Mouse (Mus musculus): Measurements from ENCODE around the gene Tmem86b.
A peak's percentile ranks its signal among the peaks of the same experiment; 100 is the strongest.
"Not testable (repeated sequence)": the region's sequence is repeated elsewhere in the genome, so short reads cannot be mapped to it uniquely, and the experiment has no call there.

The Tmem86b gene

DNA sequence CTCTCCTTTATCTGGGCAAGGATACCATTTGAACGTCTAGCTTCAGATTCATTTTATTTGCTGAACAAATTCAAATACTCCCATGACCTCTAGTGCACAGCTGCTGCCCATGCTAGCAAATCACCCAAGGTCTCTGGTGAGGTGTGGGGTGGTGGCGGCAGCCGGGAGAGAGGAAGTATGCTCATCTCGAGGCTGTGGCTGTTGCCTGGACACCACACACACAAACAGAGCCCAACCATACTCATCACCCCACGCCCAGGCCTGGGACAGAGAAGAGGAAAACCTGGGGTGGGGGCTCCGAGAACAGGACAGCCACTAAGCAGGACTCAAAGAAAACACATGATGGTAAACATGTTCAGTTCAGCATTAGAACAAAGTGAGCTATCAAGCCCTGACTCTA, 16.1 kb upstream of the Tmem86b start:
- DNase-seq: no peak

DNA sequence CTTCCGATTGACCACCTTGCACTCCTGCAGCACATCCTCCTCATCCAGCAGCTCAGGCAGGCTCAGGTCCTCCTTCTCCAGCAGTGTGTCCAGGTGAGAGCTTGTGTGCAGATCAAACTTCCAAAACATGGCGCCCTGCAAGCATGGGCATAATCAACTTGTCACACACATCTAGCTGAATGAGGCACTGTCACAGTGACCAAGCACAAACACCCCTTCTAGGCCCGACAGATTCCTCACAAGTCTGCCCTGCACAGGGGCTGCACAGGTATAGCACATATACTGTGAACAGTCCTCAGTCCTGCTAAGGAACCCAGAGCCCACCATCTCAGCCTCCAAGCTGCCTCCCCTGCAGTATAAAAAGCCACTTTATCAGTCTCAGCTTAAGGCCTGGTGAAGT, 15.6 kb upstream of the Tmem86b start:
- no peak for DNase-seq

DNA sequence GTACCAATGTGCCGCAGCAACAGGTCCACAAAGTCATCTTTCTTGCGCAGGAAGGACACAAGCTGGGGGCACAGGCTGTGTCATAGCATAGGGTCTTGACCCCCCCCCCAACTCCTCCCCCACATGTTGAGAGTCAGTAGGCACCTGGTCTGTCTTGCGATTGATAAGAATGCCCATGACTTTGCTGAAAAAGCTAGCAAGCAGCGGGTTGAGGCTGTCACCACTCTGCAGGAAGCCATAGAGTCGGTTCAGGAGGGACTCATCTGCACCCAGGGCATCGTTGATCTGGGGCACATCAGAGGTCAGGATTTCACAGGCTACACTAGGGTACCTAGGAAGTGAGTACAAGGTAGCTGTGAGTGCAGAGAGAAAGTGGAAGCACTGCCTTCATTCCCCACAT, 12.0 kb upstream of the Tmem86b start:
- DNase-seq: no peak

DNA sequence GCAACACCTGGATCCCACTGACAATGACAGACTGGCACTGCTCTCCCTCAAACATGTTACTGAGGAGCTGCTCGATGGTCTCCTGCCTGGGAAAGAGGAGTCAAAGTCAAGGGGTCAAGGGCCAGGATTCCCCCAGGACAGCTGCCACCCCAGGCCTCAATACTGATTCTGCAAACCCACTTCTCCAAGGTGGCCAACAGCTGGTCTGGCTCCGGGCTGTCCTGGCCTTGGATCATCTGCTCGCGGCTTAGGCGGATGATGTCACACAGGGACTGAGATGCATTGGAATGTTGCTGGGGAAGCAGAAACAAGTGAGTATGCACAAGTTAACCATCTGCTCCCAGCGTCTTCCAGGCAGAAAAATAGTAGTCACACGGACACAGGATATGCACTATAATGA, 10.7 kb upstream of the Tmem86b start:
- no peak for DNase-seq

DNA sequence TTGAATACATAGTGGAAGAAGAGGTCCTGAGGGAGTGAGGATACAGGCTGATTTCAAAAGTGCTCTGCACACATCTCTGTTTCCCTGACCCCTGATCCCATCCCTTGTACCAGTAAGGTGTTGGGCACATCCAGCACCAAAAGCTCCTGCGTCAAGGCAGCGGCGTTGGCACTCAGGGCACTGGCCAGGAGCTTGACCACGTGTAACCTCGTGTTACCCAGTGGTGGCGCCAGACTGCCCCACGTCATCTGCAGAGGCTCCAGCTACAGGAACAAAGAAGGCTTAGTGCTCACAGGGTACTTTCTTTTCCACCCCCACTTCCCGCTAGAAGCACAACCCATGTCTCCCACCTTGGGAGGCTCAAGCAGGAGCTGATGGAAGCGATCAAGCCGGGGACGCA, 9.9 kb upstream of the Tmem86b start:
- DNase-seq: peak; percentile 65

DNA sequence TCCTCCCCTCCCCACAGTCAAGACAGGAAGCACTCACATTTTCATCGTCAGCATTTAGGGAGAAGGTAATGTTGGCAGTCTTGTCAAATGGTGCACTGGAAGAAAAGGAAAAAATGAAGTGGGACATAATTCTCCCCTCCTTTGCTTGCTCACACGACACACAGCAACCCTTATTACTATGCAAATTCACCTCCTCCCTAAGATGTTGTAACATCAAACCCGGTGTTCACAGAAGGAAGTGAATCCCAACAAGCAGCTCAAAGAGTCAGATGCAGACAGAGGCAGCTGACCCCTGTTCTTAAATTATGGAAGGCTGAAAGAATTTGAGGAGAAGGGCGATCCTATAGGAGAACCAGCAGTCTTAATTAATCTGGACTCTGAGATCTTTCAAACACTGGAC, 5.0 kb upstream of the Tmem86b start:
- DNase-seq: no peak

DNA sequence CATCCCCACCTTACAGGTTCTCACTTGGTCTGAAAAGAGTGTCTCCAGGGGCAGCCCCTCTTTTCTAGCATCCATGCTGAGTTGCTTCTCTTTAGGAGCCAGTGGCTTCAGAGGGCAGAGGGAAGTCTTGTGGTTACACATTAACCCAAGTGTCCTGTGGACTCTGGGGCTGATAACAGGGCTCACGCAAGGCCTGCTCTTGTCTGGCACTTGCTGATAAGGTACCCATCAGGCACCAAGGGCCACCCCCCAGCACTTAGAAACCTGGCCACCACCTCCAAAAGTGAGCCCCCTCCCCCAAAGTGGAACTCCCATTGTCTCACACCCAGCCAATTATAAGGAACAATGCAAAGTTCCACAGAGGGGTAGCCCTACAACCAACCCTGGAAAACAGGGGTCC, 1.0 kb downstream of the Tmem86b start:
- DNase-seq: no peak

DNA sequence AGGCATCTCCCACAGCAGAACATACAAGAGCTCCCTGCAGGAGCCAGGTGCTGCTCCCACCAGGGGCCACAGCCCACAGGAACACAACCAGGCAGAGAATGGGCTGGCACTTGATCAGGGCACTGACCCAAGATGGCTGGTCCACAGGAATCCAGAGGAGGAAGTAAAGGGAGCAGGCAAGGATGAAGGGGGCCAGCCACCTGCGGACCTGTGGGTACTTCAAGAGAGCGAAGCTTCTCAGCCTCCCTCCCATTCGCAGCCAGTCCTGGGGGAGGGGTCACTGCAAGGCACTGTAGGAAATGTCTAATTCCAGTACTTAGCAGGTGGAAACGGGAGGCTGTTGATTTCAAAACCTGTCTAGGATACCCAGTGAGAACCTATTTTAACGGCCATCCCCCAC, 1.6 kb downstream of the Tmem86b start:
- DNase-seq: no peak

DNA sequence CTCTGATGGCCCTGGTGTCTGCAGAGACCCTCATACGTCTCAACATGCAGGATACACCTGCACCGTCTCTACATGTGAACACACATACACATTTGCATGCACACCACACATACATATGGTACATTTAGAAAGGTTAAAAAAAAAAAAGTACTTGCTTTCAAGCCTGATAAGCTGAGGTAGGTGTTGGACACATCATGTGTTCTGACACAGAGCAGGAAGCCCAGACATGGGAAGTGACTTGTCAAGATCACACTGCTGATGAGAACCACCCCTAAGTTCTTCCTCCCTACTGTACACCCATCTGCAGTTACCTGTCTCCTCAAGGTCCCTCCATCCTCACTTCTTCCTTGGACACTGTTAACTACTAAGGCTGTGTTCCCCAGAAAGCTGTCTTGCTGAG, 5.3 kb downstream of the Tmem86b start:
- no peak for DNase-seq

DNA sequence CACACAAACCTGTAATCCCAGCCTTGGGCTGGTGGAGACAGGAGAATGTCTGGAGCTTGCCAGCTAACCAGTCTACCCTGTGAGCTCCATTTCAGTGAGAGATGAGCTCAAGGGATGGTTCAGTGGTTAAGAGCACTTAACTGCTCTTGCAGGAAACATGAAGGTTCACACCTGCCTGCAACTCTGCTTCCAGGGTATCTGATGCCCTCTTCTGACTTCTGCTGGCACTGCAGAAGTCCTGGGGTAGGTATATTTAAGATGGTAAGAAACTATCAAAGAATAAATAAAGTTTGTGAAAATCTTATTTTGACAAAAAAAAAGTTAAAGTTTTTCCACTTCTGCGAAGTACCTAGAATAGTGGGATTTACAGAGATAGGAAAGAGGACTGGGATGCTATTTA, 6.9 kb downstream of the Tmem86b start:
- no peak for DNase-seq

DNA sequence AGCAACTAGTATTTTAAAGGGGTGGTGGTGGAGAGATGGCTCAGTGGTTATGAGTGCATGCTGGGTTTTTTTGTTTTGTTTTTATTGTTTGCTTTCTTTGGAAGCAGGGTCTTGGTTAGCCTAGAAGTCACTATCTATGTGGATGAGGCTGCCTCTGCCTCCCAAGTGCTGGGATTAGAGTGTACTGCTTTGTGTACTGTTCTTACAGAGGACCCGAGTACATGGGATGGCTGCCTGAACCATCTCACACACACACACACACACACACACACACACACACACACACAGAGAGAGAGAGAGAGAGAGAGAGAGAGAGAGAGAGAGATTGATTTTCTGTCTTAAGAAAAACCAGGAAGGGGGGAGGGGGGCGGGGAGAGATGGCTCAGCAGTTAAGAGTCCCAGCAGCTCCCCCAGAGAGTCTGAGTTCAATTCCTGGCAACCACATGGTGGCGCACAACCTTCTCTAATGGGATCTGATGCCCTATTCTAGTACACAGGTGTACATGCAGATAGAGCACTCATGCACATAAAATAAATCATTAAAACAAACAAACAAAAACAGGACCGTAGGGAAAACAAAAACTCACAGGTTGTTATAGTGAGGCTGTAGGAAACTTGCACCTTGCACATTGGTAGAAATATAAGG, 7.6 kb downstream of the Tmem86b start:
- DNase-seq: no peak

DNA sequence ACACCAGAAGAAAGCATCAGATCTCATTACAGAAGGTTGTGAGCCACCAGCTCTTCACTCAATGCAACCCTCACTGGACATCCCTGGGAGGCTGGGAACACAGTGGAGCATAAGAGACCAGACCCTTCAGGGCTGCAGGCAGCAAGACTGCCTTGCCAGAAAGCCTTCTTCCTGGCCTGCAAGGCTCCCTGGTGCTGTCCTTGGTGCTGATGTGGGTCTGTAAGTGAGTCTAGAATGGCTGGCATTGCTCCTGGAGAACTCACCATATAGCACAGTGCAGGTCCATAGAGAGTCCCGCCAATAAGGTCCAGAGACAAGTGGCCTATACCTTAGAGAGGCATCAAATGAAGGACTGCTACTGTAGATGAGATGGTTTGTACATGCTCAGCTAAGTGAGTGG, 11.2 kb downstream of the Tmem86b start:
- no peak for DNase-seq

DNA sequence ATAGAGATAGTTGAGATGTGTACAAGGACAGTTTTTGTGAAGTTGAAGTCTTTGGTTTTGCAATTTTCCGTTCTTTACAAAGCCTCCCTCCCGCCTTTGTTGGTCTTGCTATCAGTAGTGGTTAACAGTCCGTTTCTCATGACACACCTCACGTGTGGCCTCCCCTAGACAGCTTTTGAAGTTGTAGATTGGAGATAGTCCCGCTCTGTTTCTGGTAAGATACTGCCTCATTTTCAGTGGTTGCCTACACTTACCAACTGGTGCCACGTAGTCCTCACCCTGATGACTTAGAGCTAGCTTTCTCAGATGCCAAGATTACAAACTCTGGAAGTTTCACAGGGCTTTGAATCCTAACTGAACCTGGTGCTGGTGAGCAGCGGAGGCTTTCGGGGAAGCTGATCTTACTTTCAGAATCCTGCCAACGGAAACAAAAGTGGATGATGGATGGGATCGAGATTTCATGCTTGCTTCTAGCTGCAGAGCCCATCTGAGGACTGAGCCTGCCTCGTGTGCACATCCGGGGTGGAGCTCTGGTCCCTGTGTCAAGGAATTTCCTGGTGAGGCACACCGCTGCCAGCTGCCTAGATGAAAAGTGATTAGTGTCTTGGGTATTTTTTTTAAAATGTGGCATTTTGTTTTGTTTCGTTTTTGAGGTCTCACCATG, 17.4 kb downstream of the Tmem86b start:
- no peak for DNase-seq

DNA sequence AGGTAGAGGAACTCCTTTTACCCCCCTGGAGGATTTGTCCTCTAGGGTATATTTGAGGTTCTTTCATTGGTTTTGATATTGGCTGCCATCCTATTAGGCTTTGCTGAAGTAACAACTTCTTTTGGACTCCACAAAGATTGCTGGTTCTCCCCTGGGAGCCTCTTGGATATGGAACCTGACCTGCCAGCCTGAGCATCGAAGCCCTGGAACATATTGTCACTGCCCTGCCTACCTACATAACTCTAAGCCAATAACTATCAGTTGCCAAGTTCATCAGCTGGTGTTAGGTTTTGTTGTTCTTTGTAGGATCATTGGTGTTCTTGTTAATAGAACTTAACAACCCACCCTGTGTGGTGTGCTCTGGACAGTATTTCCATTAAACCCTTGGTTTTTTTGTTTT, 18.3 kb downstream of the Tmem86b start:
- no peak for DNase-seq

DNA sequence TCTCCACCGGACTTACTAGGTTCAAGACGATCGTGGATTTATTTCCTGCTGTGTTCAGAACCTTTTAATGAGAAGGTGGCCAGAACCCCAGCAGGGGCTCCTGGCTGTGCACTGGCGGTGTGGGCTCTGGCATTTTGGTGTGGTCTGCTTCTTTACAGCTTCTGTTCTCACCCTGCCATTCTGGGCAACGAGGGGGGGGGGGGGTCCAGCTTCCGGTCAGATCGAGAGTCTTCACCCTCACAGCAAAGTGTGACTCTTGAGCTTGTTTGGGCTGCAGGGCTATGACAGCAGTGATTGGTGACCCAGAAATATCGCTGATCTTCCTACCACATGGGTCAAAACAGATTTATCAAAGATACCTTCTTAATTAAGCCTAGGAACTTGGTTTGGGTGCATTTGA, 18.8 kb downstream of the Tmem86b start:
- no peak for DNase-seq

DNA sequence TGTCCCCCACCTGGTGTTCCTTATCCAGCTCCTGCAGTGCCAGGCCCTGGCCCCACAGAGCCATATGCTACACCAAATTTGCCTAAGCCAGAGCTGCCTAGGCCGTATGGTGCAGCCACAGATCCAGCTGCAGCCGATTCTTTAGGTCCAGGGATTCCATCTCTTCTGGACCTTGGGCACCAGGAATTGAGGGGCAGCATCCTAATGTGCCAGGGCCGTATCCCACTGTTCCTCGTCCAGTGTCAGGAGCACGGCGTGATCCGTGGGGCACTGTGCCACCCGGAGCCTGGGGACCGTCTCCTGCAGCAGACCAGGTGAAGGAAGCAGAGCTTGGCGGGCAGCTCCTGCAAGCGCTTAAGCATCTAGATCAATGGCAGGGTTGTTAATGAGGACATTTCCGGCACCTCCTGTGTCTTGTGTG, 19.3 kb downstream of the Tmem86b start:
- DNase-seq: no peak

DNA sequence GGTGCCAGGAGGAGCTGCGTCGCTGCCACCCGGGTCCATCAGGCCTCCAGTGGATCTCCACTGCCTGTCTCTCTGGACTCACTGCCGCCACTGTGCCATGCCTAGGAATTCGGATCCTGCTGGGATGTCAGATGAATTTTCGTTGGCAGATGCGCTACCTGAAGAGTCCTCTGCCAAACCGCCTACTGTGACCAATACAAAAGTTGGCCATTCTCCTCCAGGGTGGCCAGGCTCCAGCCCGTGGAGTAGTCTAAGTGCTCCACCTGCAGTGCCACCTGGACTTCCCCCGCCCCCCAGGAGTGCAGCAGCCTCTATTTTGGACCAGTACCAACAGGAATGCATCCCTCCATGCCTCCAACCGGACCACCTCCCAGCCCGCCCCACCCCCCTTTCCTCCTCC, 19.7 kb downstream of the Tmem86b start:
- DNase-seq: no peak

DNA sequence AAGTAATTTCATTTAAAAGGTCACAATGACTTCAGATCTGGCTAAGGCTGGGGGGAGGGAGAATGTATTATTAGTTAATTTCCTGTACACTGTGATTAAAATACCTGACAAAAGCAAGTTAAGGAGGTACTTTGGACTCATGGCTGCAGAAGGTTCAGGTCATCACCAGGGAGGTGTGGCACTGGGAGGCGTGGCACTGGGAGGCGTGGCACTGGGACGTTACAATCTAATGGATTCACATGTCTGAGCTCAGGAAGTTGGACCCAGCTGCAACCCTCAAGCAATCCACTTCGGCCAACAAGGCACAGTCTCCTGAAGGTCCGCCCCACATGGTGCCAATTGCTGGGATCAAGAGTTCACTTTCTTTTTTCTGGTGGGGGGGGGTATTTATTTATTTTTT, 23.2 kb downstream of the Tmem86b start:
- DNase-seq: no peak

DNA sequence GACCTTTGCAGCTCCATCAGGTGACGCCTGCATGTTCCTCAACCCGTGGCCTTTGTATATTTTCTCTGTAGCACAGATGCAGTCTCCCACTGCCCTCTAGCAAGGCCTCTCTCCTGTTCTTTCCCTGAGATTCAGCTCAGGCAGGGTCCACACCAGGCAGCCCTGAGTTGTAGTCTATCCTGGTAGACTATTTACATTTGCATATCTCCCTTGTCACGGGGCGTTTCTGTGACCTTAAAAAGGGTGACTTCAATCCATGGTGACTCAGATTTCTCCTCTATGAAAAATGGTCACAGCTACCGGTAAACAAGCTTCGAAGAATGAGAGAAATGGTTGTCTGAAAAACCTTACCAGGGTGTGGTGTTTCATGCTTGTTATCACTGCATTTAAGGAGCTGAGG, 27.3 kb downstream of the Tmem86b start, which contains the start of gene Ptprh:
Gene Ptprh, minus strand, starts transcription at position 169 of the 400 bp plus-strand sequence.
- no peak for DNase-seq

DNA sequence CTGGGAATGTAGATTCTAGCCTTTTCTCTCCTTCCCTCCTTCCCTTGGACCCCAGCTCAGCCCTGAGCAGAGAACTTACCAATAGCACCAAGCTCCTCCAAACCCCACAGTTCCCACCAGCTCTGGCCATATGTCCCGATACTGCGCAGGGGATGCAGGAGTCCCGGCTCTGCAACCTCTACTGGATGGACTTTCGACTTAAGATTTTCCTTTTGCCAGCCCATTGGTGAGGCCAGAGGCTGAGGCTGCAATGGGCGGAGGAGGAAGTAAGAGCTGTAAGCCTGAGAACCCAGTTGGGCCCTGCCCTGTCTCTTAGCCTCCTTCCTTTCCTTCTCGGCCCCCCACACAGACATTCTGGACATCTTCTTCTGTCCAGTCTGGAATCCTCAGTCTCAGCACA, 28.3 kb downstream of the Tmem86b start:
- DNase-seq: no peak

DNA sequence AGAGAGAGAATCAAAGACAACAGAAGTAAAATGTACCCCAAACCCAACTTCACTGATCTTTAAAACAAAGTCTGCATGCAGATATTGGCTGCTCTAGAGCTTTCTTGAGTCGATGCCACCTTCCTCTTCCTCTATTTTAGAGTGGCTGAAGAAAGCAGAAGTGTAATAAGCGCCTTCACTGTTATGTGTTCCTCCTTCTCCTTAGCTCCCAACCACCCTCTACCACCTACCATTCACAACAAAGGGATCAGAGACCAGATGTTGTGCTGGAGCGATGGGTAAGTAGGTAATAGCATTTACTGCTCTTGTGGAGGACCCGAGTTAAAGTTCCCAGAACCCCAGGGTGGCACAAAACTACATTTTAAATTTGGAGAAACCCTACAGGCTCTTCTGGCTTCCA, 34.2 kb downstream of the Tmem86b start:
- not testable (repeated sequence) for DNase-seq

DNA sequence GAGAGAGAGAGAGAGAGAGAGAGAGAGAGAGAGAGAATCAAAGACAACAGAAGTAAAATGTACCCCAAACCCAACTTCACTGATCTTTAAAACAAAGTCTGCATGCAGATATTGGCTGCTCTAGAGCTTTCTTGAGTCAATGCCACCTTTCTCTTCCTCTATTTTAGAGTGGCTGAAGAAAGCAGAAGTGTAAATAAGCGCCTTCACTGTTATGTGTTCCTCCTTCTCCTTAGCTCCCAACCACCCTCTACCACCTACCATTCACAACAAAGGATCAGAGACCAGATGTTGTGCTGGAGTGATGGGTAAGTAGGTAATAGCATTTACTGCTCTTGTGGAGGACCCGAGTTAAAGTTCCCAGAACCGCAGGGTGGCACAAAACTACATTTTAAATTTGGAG, 49.7 kb downstream of the Tmem86b start:
- not testable (repeated sequence) for DNase-seq

All from layer of hippocampus, adult 9-11 months (tissue).